Mouse (Mus musculus): Measurements from ENCODE around the gene Akap12.

GRCm38 (mm10) chr10:4290145-4290544, 24.0 kb downstream of the Akap12 start:
- TF ChIP-seq POLR2A (IDR thresholded peaks at IDR 0.05; ENCODE audit: insufficient read depth, low read length) (no peak), EP300 (IDR thresholded peaks at IDR 0.05; ENCODE audit: insufficient read depth, low read depth, low read length) (no peak), CTCF (IDR thresholded peaks at IDR 0.05; ENCODE audit: low read depth, low read length) (no peak)
